Mouse (Mus musculus) ES-Bruce4 (cell line): ENCODE measurements around the gene Mif4gd.

ENCODE experiments used
- CTCF ChIP-seq: IDR thresholded peaks from one replicate; pipeline ENCODE4 v1.8.1; 2011; ENCODE audit warnings: low read depth, low read length
- POLR2A ChIP-seq: IDR thresholded peaks from one replicate; pipeline ENCODE4 v1.8.1; 2011; ENCODE audit warnings: low read length; ENCODE audit not compliant: insufficient read depth

- no peak for TF ChIP-seq POLR2A
- no peak for TF ChIP-seq CTCF
Observed at GRCm38 (mm10) chr11:115611173-115611572, 1.6 kb downstream of the Mif4gd start.
